Mouse (Mus musculus): ENCODE data around the gene Psmg4.

DNA sequence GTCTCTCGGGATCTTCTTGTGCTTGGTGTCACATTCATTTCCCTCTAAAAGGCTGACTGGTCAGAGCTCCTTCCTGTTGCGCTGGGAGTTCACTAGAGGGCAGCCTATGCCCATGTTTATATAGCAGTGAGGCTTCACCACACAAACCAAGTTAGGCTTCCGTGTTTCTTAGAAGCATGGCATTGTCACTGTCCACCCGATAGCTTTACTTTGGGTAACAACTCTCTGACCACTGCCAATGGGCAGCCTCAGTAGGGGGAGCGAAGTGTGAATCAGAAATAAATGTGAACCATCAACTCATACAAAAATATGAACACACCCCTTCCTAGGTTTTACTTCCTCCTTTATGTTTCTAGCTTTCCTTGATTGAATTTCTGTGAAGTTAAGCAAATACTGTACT lies 24.8 kb downstream of the Psmg4 start:
- TF ChIP-seq CTCF (IDR thresholded peaks at IDR 0.05; ENCODE audit: borderline replicate concordance, extremely low read depth, insufficient read depth, insufficient read length), result peak; percentile 88; the same call in 1 of the 2 replicates
- TF ChIP-seq POLR2A (IDR thresholded peaks at IDR 0.05; ENCODE audit: borderline replicate concordance, extremely low read depth, insufficient read depth, insufficient read length, poor library complexity, severe bottlenecking), result no peak

Measured in brain, embryonic 14.5 days (tissue).